Mouse (Mus musculus) C2C12 (cell line): ENCODE data around the gene Insig1. TPM values are rescaled to one million over a fixed set of nuclear protein-coding genes. Genes with fewer than 3 reads are reported as not detected.

Source experiments
- H3K27me3 ChIP-seq: one replicate; pipeline ENCODE4 v1.6.1; 2011; ENCODE audit not compliant: control insufficient read depth, insufficient read depth, insufficient read length
- H3K36me3 ChIP-seq: one replicate; pipeline ENCODE4 v1.6.1; 2011; ENCODE audit not compliant: control insufficient read depth, insufficient read depth
- H3K4me3 ChIP-seq: one replicate; pipeline ENCODE4 v1.5.1; 2011; ENCODE audit warnings: mild to moderate bottlenecking, control low read depth; ENCODE audit not compliant: poor library complexity, insufficient read depth, severe bottlenecking
- H3K79me2 ChIP-seq: one replicate; pipeline ENCODE4 v1.6.1; 2011; ENCODE audit not compliant: control insufficient read depth, insufficient read depth
- H3K79me3 ChIP-seq: one replicate; pipeline ENCODE4 v1.6.1; 2011; ENCODE audit warnings: low read depth, control low read depth
- H3ac ChIP-seq: one replicate; pipeline ENCODE3; 2011; ENCODE audit warnings: low read depth; ENCODE audit not compliant: control insufficient read depth, insufficient read length
- CEBPB ChIP-seq: IDR thresholded peaks from one replicate; pipeline ENCODE4 v1.6.1; 2011; ENCODE audit warnings: low read depth, mild to moderate bottlenecking, control low read depth, moderate library complexity
- CTCF ChIP-seq: IDR thresholded peaks from one replicate; pipeline ENCODE4 v1.5.1; 2011; ENCODE audit not compliant: control insufficient read depth, insufficient read depth, insufficient read length
- FOSL1 ChIP-seq: IDR thresholded peaks from one replicate; pipeline ENCODE4 v1.8.0; 2011; ENCODE audit warnings: mild to moderate bottlenecking, low read length; ENCODE audit not compliant: poor library complexity, insufficient read depth, severe bottlenecking
- MAX ChIP-seq: IDR thresholded peaks from one replicate; pipeline ENCODE4 v1.6.1; 2011; ENCODE audit warnings: mild to moderate bottlenecking, control low read depth
- MYOD1 ChIP-seq: IDR thresholded peaks from one replicate; pipeline ENCODE4 v1.6.1; 2011; ENCODE audit warnings: low read depth; ENCODE audit not compliant: control insufficient read depth, insufficient read length
- MYOG ChIP-seq: IDR thresholded peaks from one replicate; pipeline ENCODE4 v1.6.1; 2011; ENCODE audit not compliant: control insufficient read depth, insufficient read length; ENCODE audit errors: extremely low read depth
- USF1 ChIP-seq: IDR thresholded peaks from one replicate; pipeline ENCODE4 v1.6.1; 2011; ENCODE audit warnings: low read depth, mild to moderate bottlenecking, control low read depth, moderate library complexity
- polyA plus RNA-seq: library from polyadenylated mRNA; unstranded; fragments of >200 nt; fragmentation: generic; extraction: Trizol; gene quantifications from one replicate; pipeline ENCODE4 v1.2.1, GENCODE M21; 2012; ENCODE audit warnings: missing spikeins

Insig1 gene
- polyA plus RNA-seq, 1 experiment, result 48.8 TPM

DNA sequence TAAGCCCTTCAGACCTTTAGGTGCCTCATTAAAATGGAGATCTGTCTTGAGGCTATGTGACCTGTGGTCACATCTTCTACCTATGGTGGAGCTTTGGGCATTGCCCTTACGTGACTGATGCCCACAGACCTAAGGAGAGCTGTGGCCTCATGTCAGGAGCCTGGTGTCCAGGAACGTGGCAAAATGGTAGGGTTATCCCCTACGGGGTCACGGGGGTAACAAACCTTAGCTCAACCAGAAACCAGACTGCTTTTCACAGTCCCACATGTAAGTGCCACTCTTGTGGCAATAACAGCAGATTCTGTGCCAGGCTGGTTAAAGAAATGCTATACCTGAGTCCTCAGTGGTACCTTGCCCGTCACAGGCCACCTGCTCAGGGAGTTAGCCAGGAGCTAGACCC, 37.3 kb upstream of the Insig1 start:
- no peaks in the 10 kb centered on the region for H3K79me3 ChIP-seq
- no peak overlapping the region for H3K4me3 ChIP-seq
- no peaks in the 10 kb centered on the region for H3K27me3 ChIP-seq
- TF ChIP-seq CEBPB (no peak), MAX (no peak), CTCF (no peak), MYOG (no peak), USF1 (no peak), MYOD1 (no peak), FOSL1 (no peak)
- no peaks in the 10 kb centered on the region for H3K36me3 ChIP-seq
- no peaks in the 10 kb centered on the region for H3K79me2 ChIP-seq
- no peak overlapping the region for H3ac ChIP-seq

- H3K36me3 ChIP-seq, result no peaks in the 10 kb centered on the region
- H3K79me2 ChIP-seq, result no peaks in the 10 kb centered on the region
- H3K79me3 ChIP-seq, result no peaks in the 10 kb centered on the region
- no peaks in the 10 kb centered on the region for H3K27me3 ChIP-seq
- no peak for TF ChIP-seq MYOD1
- no peak for TF ChIP-seq CTCF
- no peak for TF ChIP-seq CEBPB
- no peak for TF ChIP-seq MAX
- no peak for TF ChIP-seq FOSL1
- no peak for TF ChIP-seq USF1
- no peak for TF ChIP-seq MYOG
- H3K4me3 ChIP-seq, result no peak overlapping the region
- H3ac ChIP-seq, result no peak overlapping the region
These were observed 35.2 kb upstream of the Insig1 start for GRCm38 (mm10) chr5:28036011-28036410.

GRCm38 (mm10) chr5:28036518-28036917, 34.6 kb upstream of the Insig1 start:
- Histone ChIP-seq H3K79me3 (no peaks in the 10 kb centered on the region), H3K27me3 (no peaks in the 10 kb centered on the region), H3K4me3 (no peak overlapping the region), H3K79me2 (no peaks in the 10 kb centered on the region), H3ac (no peak overlapping the region), H3K36me3 (no peaks in the 10 kb centered on the region)
- no peak for TF ChIP-seq MAX
- TF ChIP-seq MYOG, result no peak
- no peak for TF ChIP-seq CTCF
- no peak for TF ChIP-seq MYOD1
- TF ChIP-seq USF1, result no peak
- no peak for TF ChIP-seq CEBPB
- TF ChIP-seq FOSL1, result no peak

- no peak overlapping the region for H3ac ChIP-seq
- H3K79me3 ChIP-seq, result no peaks in the 10 kb centered on the region
- TF ChIP-seq MYOD1, result peak; percentile 77
- TF ChIP-seq FOSL1, result no peak
- no peak overlapping the region for H3K4me3 ChIP-seq
- H3K27me3 ChIP-seq, result no peaks in the 10 kb centered on the region
- no peaks in the 10 kb centered on the region for H3K79me2 ChIP-seq
- H3K36me3 ChIP-seq, result no peaks in the 10 kb centered on the region
These were observed 34.0 kb upstream of the Insig1 start for GRCm38 (mm10) chr5:28037172-28037591.

GRCm38 (mm10) chr5:28037639-28038038, 33.5 kb upstream of the Insig1 start:
- TF ChIP-seq MYOG (no peak), CTCF (no peak), FOSL1 (no peak), USF1 (no peak), MAX (no peak)
- Histone ChIP-seq H3K36me3 (no peaks in the 10 kb centered on the region), H3K79me2 (no peaks in the 10 kb centered on the region), H3ac (peak overlapping the region; percentile 5), H3K4me3 (no peak overlapping the region), H3K79me3 (no peaks in the 10 kb centered on the region), H3K27me3 (no peaks in the 10 kb centered on the region)

DNA sequence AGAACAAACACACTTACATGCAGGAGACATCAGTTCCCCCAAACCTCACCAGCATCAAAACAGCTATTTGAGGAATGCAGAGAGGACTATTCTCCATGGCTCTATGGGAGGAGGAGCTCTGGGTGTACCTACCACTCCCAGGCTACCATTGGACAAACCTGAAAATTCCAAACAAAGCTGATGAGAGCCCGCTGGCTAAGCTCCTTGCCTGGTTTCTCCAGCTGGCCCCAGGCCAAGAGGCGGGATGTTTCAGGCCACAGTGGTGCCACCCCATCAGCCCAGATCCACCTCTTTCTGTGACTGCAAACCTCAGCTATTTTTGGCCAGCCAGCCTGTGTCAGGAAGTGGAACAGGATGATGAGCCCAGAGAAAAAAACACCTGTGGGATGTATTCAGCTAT, 33.0 kb upstream of the Insig1 start:
- H3K4me3 ChIP-seq, result no peak overlapping the region

More for the DNA sequence above, 33.0 kb upstream of the Insig1 start:
- Histone ChIP-seq H3K36me3 (no peaks in the 10 kb centered on the region), H3K27me3 (no peaks in the 10 kb centered on the region), H3K79me2 (no peaks in the 10 kb centered on the region), H3ac (no peak overlapping the region), H3K79me3 (no peaks in the 10 kb centered on the region)
- TF ChIP-seq MYOG, result no peak
- TF ChIP-seq MYOD1, result no peak
- TF ChIP-seq USF1, result no peak
- TF ChIP-seq CEBPB, result no peak
- TF ChIP-seq FOSL1, result no peak
- TF ChIP-seq MAX, result no peak
- TF ChIP-seq CTCF, result no peak
